Mouse (Mus musculus) liver, embryonic 16.5 days (tissue): ENCODE measurements around the gene Fam217b. TPM values are rescaled to one million over a fixed set of nuclear protein-coding genes. Genes with fewer than 3 reads are reported as not detected.

Source experiments
- ATAC-seq: fragments of 200-750 bp; cut with Nextera tagmentation; 2 replicates; pipeline ENCODE4 v1.8.0; 2017; ENCODE audit warnings: low read depth, mild to moderate bottlenecking, moderate number of reproducible peaks, moderate library complexity
- H3K27ac ChIP-seq: fragments of 300-500 bp; sonication (generic); 2 replicates; pipeline ENCODE4 v1.5.1; 2014; ENCODE audit warnings: mild to moderate bottlenecking, low read length
- H3K27me3 ChIP-seq: fragments of 300-500 bp; sonication (generic); 2 replicates; pipeline ENCODE4 v1.6.1; 2014; ENCODE audit warnings: low read depth, low read length, mixed read lengths; ENCODE audit not compliant: control insufficient read depth, insufficient read depth
- H3K36me3 ChIP-seq: fragments of 300-500 bp; sonication (generic); 2 replicates; pipeline ENCODE4 v1.6.1; 2014; ENCODE audit warnings: mild to moderate bottlenecking; ENCODE audit not compliant: control insufficient read depth, insufficient read depth
- H3K4me1 ChIP-seq: fragments of 300-500 bp; sonication (generic); 2 replicates; pipeline ENCODE4 v1.6.1; 2014; ENCODE audit warnings: low read depth, low read length, mixed read lengths; ENCODE audit not compliant: control insufficient read depth
- H3K4me2 ChIP-seq: fragments of 300-500 bp; sonication (generic); 2 replicates; pipeline ENCODE4 v1.6.1; 2014; ENCODE audit warnings: low read depth, low read length, mixed read lengths
- H3K4me3 ChIP-seq: fragments of 300-500 bp; sonication (generic); 2 replicates; pipeline ENCODE4 v1.5.1; 2014; ENCODE audit warnings: low read depth, mild to moderate bottlenecking, low read length
- H3K9ac ChIP-seq: fragments of 300-500 bp; sonication (generic); 2 replicates; pipeline ENCODE4 v1.6.1; 2014; ENCODE audit warnings: low read depth, low read length
- H3K9me3 ChIP-seq: fragments of 300-500 bp; sonication (generic); replicated peaks from 2 replicates; pipeline ENCODE4 v1.6.1; 2016; ENCODE audit warnings: low read length; ENCODE audit not compliant: control insufficient read depth
- WGBS: fragments of 180-500 bp; shearing (Covaris S2); extraction: QIAGEN DNeasy Blood & Tissue Kit; methylation state at CpG from one replicate; pipeline ENCODE4 v1.1.7; 2014; ENCODE audit not compliant: insufficient replicate concordance; 5-methylcytosine and 5-hydroxymethylcytosine counted together
- polyA plus RNA-seq: library from polyadenylated mRNA; unstranded; fragments of >200 nt; fragmentation: Nextera tagmentation; extraction: Ambion mirVana; gene quantifications from 2 replicates; pipeline ENCODE4 v1.2.1, GENCODE M21; 2015

Fam217b gene
- polyA plus RNA-seq, 1 experiment from 2014 or later, result 0.89 TPM

GRCm38 (mm10) chr2:178428676-178429075 lies 14.4 kb downstream of the Fam217b start:
- Histone ChIP-seq H3K4me3 (no peak overlapping the region), H3K27me3 (no peaks in the 10 kb centered on the region), H3K9me3 (no peaks in the 10 kb centered on the region), H3K9ac (no peak overlapping the region), H3K4me2 (no peak overlapping the region), H3K27ac (no peak overlapping the region), H3K36me3 (no peaks in the 10 kb centered on the region), H3K4me1 (no peaks in the 10 kb centered on the region)
- 62% methylated on average over 4 of the region's 4 CpGs for WGBS
- ATAC-seq, result no peak

GRCm38 (mm10) chr2:178429426-178429825 lies 15.1 kb downstream of the Fam217b start:
- Histone ChIP-seq H3K27ac (no peak overlapping the region), H3K9ac (no peak overlapping the region), H3K4me1 (no peaks in the 10 kb centered on the region), H3K4me2 (no peak overlapping the region), H3K9me3 (no peaks in the 10 kb centered on the region), H3K36me3 (no peaks in the 10 kb centered on the region), H3K4me3 (no peak overlapping the region), H3K27me3 (no peaks in the 10 kb centered on the region)
- 57% methylated on average over 6 of the region's 6 CpGs for WGBS
- ATAC-seq, result no peak

- Histone ChIP-seq H3K27ac (no peak within 1 kb of the TSS), H3K27me3 (no peaks in the 10 kb centered on the region), H3K9me3 (no peaks in the 10 kb centered on the region), H3K4me2 (no peak within 1 kb of the TSS), H3K4me3 (no peak within 1 kb of the TSS), H3K36me3 (no peaks in the 10 kb centered on the region), H3K4me1 (no peaks in the 10 kb centered on the region), H3K9ac (no peak within 1 kb of the TSS)
- 86% methylated on average over 4 of the region's 4 CpGs for WGBS
- ATAC-seq, result no peak
Measured at GRCm38 (mm10) chr2:178430231-178430630, 15.9 kb downstream of the Fam217b start, which contains the start of gene Cdh26. Gene Cdh26 (plus strand): TSS chr2:178430531.

- Histone ChIP-seq H3K27ac (no peak overlapping the region), H3K36me3 (no peaks in the 10 kb centered on the region), H3K4me3 (no peak overlapping the region), H3K9ac (no peak overlapping the region), H3K4me1 (no peaks in the 10 kb centered on the region), H3K9me3 (no peaks in the 10 kb centered on the region), H3K27me3 (no peaks in the 10 kb centered on the region), H3K4me2 (no peak overlapping the region)
- no peak for ATAC-seq
- 38% methylated on average over 2 of the region's 2 CpGs for WGBS
Measured at GRCm38 (mm10) chr2:178433495-178433894, 19.2 kb downstream of the Fam217b start.

- no peaks in the 10 kb centered on the region for H3K4me1 ChIP-seq
- H3K4me3 ChIP-seq, result no peak overlapping the region
- H3K9ac ChIP-seq, result no peak overlapping the region
- ATAC-seq, result no peak
- H3K9me3 ChIP-seq, result no peaks in the 10 kb centered on the region
- H3K4me2 ChIP-seq, result no peak overlapping the region
- 63% methylated on average over 2 of the region's 2 CpGs for WGBS
- no peaks in the 10 kb centered on the region for H3K27me3 ChIP-seq
- no peaks in the 10 kb centered on the region for H3K36me3 ChIP-seq
- no peak overlapping the region for H3K27ac ChIP-seq
Measured at GRCm38 (mm10) chr2:178433903-178434302, 19.6 kb downstream of the Fam217b start.

GRCm38 (mm10) chr2:178437311-178437710 lies 23.0 kb downstream of the Fam217b start:
- Histone ChIP-seq H3K9me3 (no peaks in the 10 kb centered on the region), H3K36me3 (no peaks in the 10 kb centered on the region), H3K27me3 (no peaks in the 10 kb centered on the region), H3K4me2 (no peak overlapping the region), H3K4me3 (no peak overlapping the region), H3K4me1 (no peaks in the 10 kb centered on the region), H3K27ac (no peak overlapping the region), H3K9ac (no peak overlapping the region)
- WGBS, result 71% methylated on average over 9 of the region's 9 CpGs
- ATAC-seq, result no peak

- H3K27ac ChIP-seq, result no peak overlapping the region
- no peak for ATAC-seq
- no peaks in the 10 kb centered on the region for H3K9me3 ChIP-seq
- no peak overlapping the region for H3K4me2 ChIP-seq
- no peaks in the 10 kb centered on the region for H3K36me3 ChIP-seq
- no peaks in the 10 kb centered on the region for H3K4me1 ChIP-seq
- 67% methylated on average over 4 of the region's 4 CpGs for WGBS
- H3K27me3 ChIP-seq, result no peaks in the 10 kb centered on the region
- H3K9ac ChIP-seq, result no peak overlapping the region
- no peak overlapping the region for H3K4me3 ChIP-seq
Measured at GRCm38 (mm10) chr2:178449386-178449785, 35.1 kb downstream of the Fam217b start.

- Histone ChIP-seq H3K9ac (no peak overlapping the region), H3K4me3 (no peak overlapping the region)
- 31% methylated on average over 2 of the region's 2 CpGs for WGBS
Measured at GRCm38 (mm10) chr2:178450236-178450635, 35.9 kb downstream of the Fam217b start.

GRCm38 (mm10) chr2:178450961-178451360 lies 36.6 kb downstream of the Fam217b start:
- Histone ChIP-seq H3K9ac (no peak overlapping the region), H3K27me3 (no peaks in the 10 kb centered on the region), H3K4me1 (no peaks in the 10 kb centered on the region), H3K36me3 (no peaks in the 10 kb centered on the region), H3K27ac (no peak overlapping the region), H3K9me3 (no peaks in the 10 kb centered on the region), H3K4me3 (no peak overlapping the region), H3K4me2 (no peak overlapping the region)
- no peak for ATAC-seq
- WGBS, result 73% methylated on average over 10 of the region's 10 CpGs

More at GRCm38 (mm10) chr2:178450236-178450635, 35.9 kb downstream of the Fam217b start:
- Histone ChIP-seq H3K27ac (no peak overlapping the region), H3K36me3 (no peaks in the 10 kb centered on the region), H3K4me2 (no peak overlapping the region), H3K9me3 (no peaks in the 10 kb centered on the region), H3K4me1 (no peaks in the 10 kb centered on the region), H3K27me3 (no peaks in the 10 kb centered on the region)
- ATAC-seq, result no peak
